Comparison of ENCODE assay signal across 11 mouse cellular contexts in the genomic region with DNA sequence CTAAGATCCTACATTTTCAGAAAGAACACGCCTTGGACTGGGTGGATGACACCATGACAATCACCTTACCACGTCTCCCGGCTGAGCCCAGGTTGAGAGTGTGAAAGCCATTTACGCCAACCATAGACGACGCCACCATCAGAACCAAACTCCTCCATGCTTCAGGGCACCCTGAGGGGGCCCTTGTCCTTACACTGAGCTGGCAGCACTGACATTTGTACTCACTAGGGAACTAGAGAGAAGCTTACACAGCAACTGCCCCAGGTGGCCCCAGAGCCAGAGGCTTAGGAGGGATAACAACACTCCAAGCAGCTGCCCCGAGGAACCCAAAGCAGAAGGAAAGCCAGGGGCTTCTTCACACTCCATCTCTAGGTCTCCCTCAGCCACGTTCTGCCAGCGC. TPM values are rescaled to one million over a fixed set of nuclear protein-coding genes. Genes with fewer than 3 reads are reported as not detected.
DNase-seq lines count a peak whose midpoint lies in the region; ATAC-seq lines count a peak whose summit lies in the region.
"Had no signal": no experiment of that assay in that cellular context is flagged by ENCODE, and none has a peak within 500 bp of the region (broad histone marks: within the 10 kb centered on the region; RNA-seq: fewer than 3 reads in every experiment).

No protein-coding gene starts in this region.

- 61% methylated on average over 9 of the region's 9 CpGs for WGBS in embryonic facial prominence, embryonic 13.5 days
- 64% methylated on average over 9 of the region's 9 CpGs for WGBS in embryonic facial prominence, embryonic 10.5 days
- WGBS in kidney, embryonic 16.5 days, result 55% methylated on average over 9 of the region's 9 CpGs
- WGBS in hindbrain, embryonic 13.5 days, result 71% methylated on average over 9 of the region's 9 CpGs
- WGBS in liver, embryonic 16.5 days (ENCODE audit: insufficient replicate concordance), result 43% methylated on average over 9 of the region's 9 CpGs

- H3K4me2 ChIP-seq in embryonic facial prominence, embryonic 13.5 days, result no peak overlapping the region
- peak overlapping the region; percentile 88 for H3K4me2 ChIP-seq in kidney, embryonic 16.5 days (replicated peaks; ENCODE audit: low read depth, low read length)
- peak overlapping the region; percentile 76; the same call in 1 of the 2 replicates for H3K4me2 ChIP-seq in hindbrain, embryonic 13.5 days
- H3K4me2 ChIP-seq in liver, embryonic 16.5 days (ENCODE audit: low read depth, low read length), result peak overlapping the region; percentile 98

- no peak for DNase-seq in embryonic facial prominence, embryonic 10.5 days (ENCODE audit: low spot score)
- no peak for DNase-seq in kidney, adult 18-20 months
- DNase-seq in layer of hippocampus, adult 8-10 months (ENCODE audit: low spot score in 2 of 2), result no peak
- no peak for DNase-seq in cerebellum, postnatal 36 days
- DNase-seq: kidney, postnatal 25 days; lung, postnatal 36 days; right cerebral cortex, postnatal 25 days had no signal

- peak overlapping the region; percentile 87; the same call in 1 of the 2 replicates for H3K9ac ChIP-seq in embryonic facial prominence, embryonic 13.5 days
- peak overlapping the region; percentile 92; the same call in 1 of the 2 replicates for H3K9ac ChIP-seq in kidney, embryonic 16.5 days (replicated peaks; ENCODE audit: low read length)
- H3K9ac ChIP-seq in hindbrain, embryonic 13.5 days, result peak overlapping the region; percentile 88; the same call in 1 of the 2 replicates
- peak overlapping the region; percentile 95 for H3K9ac ChIP-seq in liver, embryonic 16.5 days (ENCODE audit: low read depth, low read length)

- no peaks in the 10 kb centered on the region for H3K27me3 ChIP-seq in embryonic facial prominence, embryonic 13.5 days
- 0 out of 2 replicates have a peak, but pooled peaks cover 9% of the 10 kb centered on the region for H3K27me3 ChIP-seq in embryonic facial prominence, embryonic 10.5 days (replicated peaks; ENCODE audit: low read depth, poor library complexity, severe bottlenecking)
- H3K27me3 ChIP-seq in kidney, embryonic 16.5 days (ENCODE audit: insufficient read depth, low read length), result no peaks in the 10 kb centered on the region
- no peaks in the 10 kb centered on the region for H3K27me3 ChIP-seq in hindbrain, embryonic 13.5 days
- H3K27me3 ChIP-seq in liver, embryonic 16.5 days (ENCODE audit: control insufficient read depth, insufficient read depth, low read depth, low read length), result no peaks in the 10 kb centered on the region; the same call in 1 of the 2 replicates

- H3K4me3 ChIP-seq in embryonic facial prominence, embryonic 13.5 days, result 0 out of 2 replicates have a peak overlapping the region, but pooled peaks have one; percentile 81
- H3K4me3 ChIP-seq in embryonic facial prominence, embryonic 10.5 days, result no peak overlapping the region
- peak overlapping the region; percentile 79 for H3K4me3 ChIP-seq in kidney, embryonic 16.5 days (ENCODE audit: low read length)
- H3K4me3 ChIP-seq in hindbrain, embryonic 13.5 days, result no peak overlapping the region
- peak overlapping the region; percentile 84 for H3K4me3 ChIP-seq in liver, embryonic 16.5 days (ENCODE audit: low read depth, low read length)

- no peak for ATAC-seq in embryonic facial prominence, embryonic 13.5 days (ENCODE audit: insufficient number of reproducible peaks, insufficient read depth, low FRiP score, low TSS enrichment, low read depth)
- no peak for ATAC-seq in kidney, embryonic 16.5 days (ENCODE audit: low FRiP score, low TSS enrichment)
- no peak for ATAC-seq in hindbrain, embryonic 13.5 days (ENCODE audit: low FRiP score)
- ATAC-seq in liver, embryonic 16.5 days (ENCODE audit: low read depth), result no peak

- no peak overlapping the region for H3K27ac ChIP-seq in embryonic facial prominence, embryonic 13.5 days
- H3K27ac ChIP-seq in embryonic facial prominence, embryonic 10.5 days (replicated peaks), result no peak overlapping the region
- H3K27ac ChIP-seq in kidney, embryonic 16.5 days (ENCODE audit: low read length), result peak overlapping the region; percentile 97; the same call in 1 of the 2 replicates
- H3K27ac ChIP-seq in hindbrain, embryonic 13.5 days, result no peak overlapping the region
- H3K27ac ChIP-seq in liver, embryonic 16.5 days (ENCODE audit: low read length), result peak overlapping the region; percentile 97

- peaks cover 52% of the 10 kb centered on the region for H3K4me1 ChIP-seq in embryonic facial prominence, embryonic 13.5 days
- peaks cover 69% of the 10 kb centered on the region for H3K4me1 ChIP-seq in embryonic facial prominence, embryonic 10.5 days
- H3K4me1 ChIP-seq in kidney, embryonic 16.5 days (ENCODE audit: insufficient read depth, low read length), result peaks cover 73% of the 10 kb centered on the region
- peaks cover 56% of the 10 kb centered on the region for H3K4me1 ChIP-seq in hindbrain, embryonic 13.5 days (replicated peaks)
- H3K4me1 ChIP-seq in liver, embryonic 16.5 days (ENCODE audit: control insufficient read depth, low read depth, low read length), result peaks cover 78% of the 10 kb centered on the region

- peaks cover 41% of the 10 kb centered on the region for H3K36me3 ChIP-seq in embryonic facial prominence, embryonic 13.5 days
- H3K36me3 ChIP-seq in embryonic facial prominence, embryonic 10.5 days (replicated peaks), result peaks cover 47% of the 10 kb centered on the region
- H3K36me3 ChIP-seq in kidney, embryonic 16.5 days (ENCODE audit: insufficient read depth, low read length), result peaks cover 14% of the 10 kb centered on the region
- peaks cover 38% of the 10 kb centered on the region for H3K36me3 ChIP-seq in hindbrain, embryonic 13.5 days
- peaks cover 9% of the 10 kb centered on the region for H3K36me3 ChIP-seq in liver, embryonic 16.5 days (ENCODE audit: control insufficient read depth, insufficient read depth)

- no peaks in the 10 kb centered on the region for H3K9me3 ChIP-seq in embryonic facial prominence, embryonic 13.5 days
- H3K9me3 ChIP-seq in embryonic facial prominence, embryonic 10.5 days, result no peaks in the 10 kb centered on the region
- H3K9me3 ChIP-seq in kidney, embryonic 16.5 days (ENCODE audit: low read length), result no peaks in the 10 kb centered on the region
- H3K9me3 ChIP-seq in hindbrain, embryonic 13.5 days, result no peaks in the 10 kb centered on the region
- H3K9me3 ChIP-seq in liver, embryonic 16.5 days (replicated peaks; ENCODE audit: control insufficient read depth, low read length), result no peaks in the 10 kb centered on the region

RNA-seq across cellular contexts. Expression of a gene that starts 3.1 kb away (rescaled TPM):
- polyA plus RNA-seq in embryonic facial prominence, embryonic 13.5 days (2015; fragmentation: Nextera tagmentation; extraction: Ambion mirVana), result 11.7 and 19.5 TPM in 2 replicates
- 11.6 and 14.0 TPM in 2 replicates for polyA plus RNA-seq in embryonic facial prominence, embryonic 10.5 days (2016; fragmentation: Nextera tagmentation; extraction: Ambion mirVana)
- polyA plus RNA-seq in kidney, embryonic 16.5 days (2015; fragmentation: Nextera tagmentation; extraction: Ambion mirVana), result 24.4 and 26.0 TPM in 2 replicates
- 10.1 and 11.7 TPM in 2 replicates for polyA plus RNA-seq in hindbrain, embryonic 13.5 days (2015; fragmentation: Nextera tagmentation; extraction: Ambion mirVana)
- 6.1 and 8.3 TPM in 2 replicates for polyA plus RNA-seq in liver, embryonic 16.5 days (2015; fragmentation: Nextera tagmentation; extraction: Ambion mirVana)
- total RNA-seq in layer of hippocampus, adult 8-10 months (2022), result 10 to 100 TPM; 47.3 to 58.6 (median 52.2) TPM

RNA-seq across cellular contexts. Expression of a gene that starts 23.9 kb away (rescaled TPM):
- 55.6 and 55.7 TPM in 2 replicates for polyA plus RNA-seq in embryonic facial prominence, embryonic 13.5 days (2015; fragmentation: Nextera tagmentation; extraction: Ambion mirVana)
- polyA plus RNA-seq in embryonic facial prominence, embryonic 10.5 days (2016; fragmentation: Nextera tagmentation; extraction: Ambion mirVana), result 32.3 and 37.0 TPM in 2 replicates
- 34.4 and 34.9 TPM in 2 replicates for polyA plus RNA-seq in kidney, embryonic 16.5 days (2015; fragmentation: Nextera tagmentation; extraction: Ambion mirVana)
- polyA plus RNA-seq in hindbrain, embryonic 13.5 days (2015; fragmentation: Nextera tagmentation; extraction: Ambion mirVana), result 124 and 135 TPM in 2 replicates
- polyA plus RNA-seq in liver, embryonic 16.5 days (2015; fragmentation: Nextera tagmentation; extraction: Ambion mirVana), result 0.55 and 0.84 TPM in 2 replicates
- 100 to 1,000 TPM; 163 to 193 (median 176) TPM for total RNA-seq in layer of hippocampus, adult 8-10 months (2022)

RNA-seq across cellular contexts. Expression of a gene that starts 35.9 kb away (rescaled TPM):
- polyA plus RNA-seq in embryonic facial prominence, embryonic 13.5 days (2015; fragmentation: Nextera tagmentation; extraction: Ambion mirVana), result not detected in 2 replicates
- polyA plus RNA-seq in embryonic facial prominence, embryonic 10.5 days (2016; fragmentation: Nextera tagmentation; extraction: Ambion mirVana), result 0.39 TPM in 1 of 2 replicates, not detected in the other
- 0.41 and 0.69 TPM in 2 replicates for polyA plus RNA-seq in kidney, embryonic 16.5 days (2015; fragmentation: Nextera tagmentation; extraction: Ambion mirVana)
- 0.39 TPM in 1 of 2 replicates, not detected in the other for polyA plus RNA-seq in hindbrain, embryonic 13.5 days (2015; fragmentation: Nextera tagmentation; extraction: Ambion mirVana)
- not detected in 2 replicates for polyA plus RNA-seq in liver, embryonic 16.5 days (2015; fragmentation: Nextera tagmentation; extraction: Ambion mirVana)
- not detected for total RNA-seq in layer of hippocampus, adult 8-10 months (2022)

RNA-seq across cellular contexts. Expression of a gene that starts 36.0 kb away (rescaled TPM):
- 63.1 and 66.2 TPM in 2 replicates for polyA plus RNA-seq in embryonic facial prominence, embryonic 13.5 days (2015; fragmentation: Nextera tagmentation; extraction: Ambion mirVana)
- 64.5 and 64.6 TPM in 2 replicates for polyA plus RNA-seq in embryonic facial prominence, embryonic 10.5 days (2016; fragmentation: Nextera tagmentation; extraction: Ambion mirVana)
- polyA plus RNA-seq in kidney, embryonic 16.5 days (2015; fragmentation: Nextera tagmentation; extraction: Ambion mirVana), result 64.4 and 76.4 TPM in 2 replicates
- polyA plus RNA-seq in hindbrain, embryonic 13.5 days (2015; fragmentation: Nextera tagmentation; extraction: Ambion mirVana), result 69.7 and 77.0 TPM in 2 replicates
- polyA plus RNA-seq in liver, embryonic 16.5 days (2015; fragmentation: Nextera tagmentation; extraction: Ambion mirVana), result 24.3 and 25.9 TPM in 2 replicates
- total RNA-seq in layer of hippocampus, adult 8-10 months (2022), result 10 to 100 TPM; 37.3 to 43.8 (median 42.7) TPM

RNA-seq across cellular contexts. Expression of a gene that starts 56.0 kb away (rescaled TPM):
- polyA plus RNA-seq in embryonic facial prominence, embryonic 13.5 days (2015; fragmentation: Nextera tagmentation; extraction: Ambion mirVana), result 34.5 and 35.4 TPM in 2 replicates
- polyA plus RNA-seq in embryonic facial prominence, embryonic 10.5 days (2016; fragmentation: Nextera tagmentation; extraction: Ambion mirVana), result 31.2 and 32.1 TPM in 2 replicates
- 19.0 and 27.1 TPM in 2 replicates for polyA plus RNA-seq in kidney, embryonic 16.5 days (2015; fragmentation: Nextera tagmentation; extraction: Ambion mirVana)
- polyA plus RNA-seq in hindbrain, embryonic 13.5 days (2015; fragmentation: Nextera tagmentation; extraction: Ambion mirVana), result 27.5 and 28.0 TPM in 2 replicates
- 9.0 and 10.0 TPM in 2 replicates for polyA plus RNA-seq in liver, embryonic 16.5 days (2015; fragmentation: Nextera tagmentation; extraction: Ambion mirVana)
- total RNA-seq in layer of hippocampus, adult 8-10 months (2022), result 10 to 100 TPM; 76.3 to 89.4 (median 85.9) TPM

Comparison
In these comparisons a context has a peak if more than half of its experiments do, and no peak if none do; other contexts are left out.
1. H3K4me3 ChIP-seq: peak in embryonic facial prominence, embryonic 13.5 days (single experiment), kidney, embryonic 16.5 days (single experiment) and liver, embryonic 16.5 days (single experiment); none in embryonic facial prominence, embryonic 10.5 days (single experiment) and hindbrain, embryonic 13.5 days (single experiment).
2. H3K27ac ChIP-seq: peak in kidney, embryonic 16.5 days (single experiment) and liver, embryonic 16.5 days (single experiment); none in embryonic facial prominence, embryonic 13.5 days (single experiment), embryonic facial prominence, embryonic 10.5 days (single experiment) and hindbrain, embryonic 13.5 days (single experiment).
3. RNA of a gene that starts 23.9 kb away (polyA plus RNA-seq): 124 to 135 TPM in hindbrain, embryonic 13.5 days, 55.6 to 55.7 TPM in embryonic facial prominence, embryonic 13.5 days, 32.3 to 37.0 TPM in embryonic facial prominence, embryonic 10.5 days and 34.4 to 34.9 TPM in kidney, embryonic 16.5 days; 0.55 to 0.84 TPM in liver, embryonic 16.5 days; every median in the first group is over 10 times any median in the second.
4. Peak in every context shown above with its lines, with median percentiles within 50 percentile points of each other: H3K9ac ChIP-seq.